ENCODE assay signal across 8 mouse cellular contexts in genomic region chr2:133724310-133724709, GRCm38 (mm10).
DNase-seq lines count a peak whose midpoint lies in the region; ATAC-seq and TF ChIP-seq lines count a peak whose summit lies in the region.

No protein-coding gene starts in this region.

- peak; percentile 53 for TF ChIP-seq CTCF in midbrain, postnatal 0 days (IDR thresholded peaks at IDR 0.05)
- TF ChIP-seq CTCF in lung, adult 2 months (IDR thresholded peaks at IDR 0.05; ENCODE audit: insufficient read depth, low read length): peak; percentile 21; the same call in 1 of the 2 replicates
- TF ChIP-seq CTCF in stomach, postnatal 0 days (IDR thresholded peaks at IDR 0.05; ENCODE audit: low read depth): peak; percentile 77

- no peaks in the 10 kb centered on the region for H3K27me3 ChIP-seq in midbrain, postnatal 0 days (ENCODE audit: insufficient read depth, low read length)
- no peaks in the 10 kb centered on the region for H3K27me3 ChIP-seq in midbrain, embryonic 15.5 days (replicated peaks)
- no peaks in the 10 kb centered on the region for H3K27me3 ChIP-seq in hindbrain, embryonic 16.5 days (replicated peaks; ENCODE audit: control insufficient read depth, insufficient read depth, low read length)
- H3K27me3 ChIP-seq in stomach, postnatal 0 days (ENCODE audit: control insufficient read depth, insufficient read depth, low read length): no peaks in the 10 kb centered on the region

- no peak overlapping the region for H3K4me2 ChIP-seq in midbrain, postnatal 0 days (ENCODE audit: low read depth, low read length, poor library complexity, severe bottlenecking)
- H3K4me2 ChIP-seq in midbrain, embryonic 15.5 days: no peak overlapping the region
- no peak overlapping the region for H3K4me2 ChIP-seq in hindbrain, embryonic 16.5 days (ENCODE audit: low read length)
- no peak overlapping the region for H3K4me2 ChIP-seq in stomach, postnatal 0 days (replicated peaks; ENCODE audit: low read depth)

- peak; percentile 47 to 49 for DNase-seq in cerebellum, postnatal 10 days
- no peak for DNase-seq in cerebellum, adult 8-10 months
- peak; percentile 31 for DNase-seq in midbrain, postnatal 0 days (ENCODE audit: low spot score)
- no peak for DNase-seq in lung, adult 2 months
- peak; percentile 19 for DNase-seq in stomach, postnatal 0 days (ENCODE audit: low spot score)
- no peak for DNase-seq in thymus, postnatal 4 days

- no peak for TF ChIP-seq POLR2A in lung, adult 2 months (IDR thresholded peaks at IDR 0.05; ENCODE audit: borderline replicate concordance, extremely low read depth, low read depth, low read length)

- WGBS in midbrain, postnatal 0 days: 80% methylated on average over 7 of the region's 7 CpGs
- 83% methylated on average over 7 of the region's 7 CpGs for WGBS in midbrain, embryonic 15.5 days
- 71% methylated on average over 7 of the region's 7 CpGs for WGBS in hindbrain, embryonic 16.5 days
- WGBS in lung, adult 2 months: 67% methylated on average over 7 of the region's 7 CpGs
- 71% methylated on average over 7 of the region's 7 CpGs for WGBS in stomach, postnatal 0 days

- no peak overlapping the region for H3K27ac ChIP-seq in midbrain, postnatal 0 days (ENCODE audit: low read depth, low read length)
- H3K27ac ChIP-seq in midbrain, embryonic 15.5 days: no peak overlapping the region
- H3K27ac ChIP-seq in hindbrain, embryonic 16.5 days (ENCODE audit: low read depth, low read length): no peak overlapping the region
- H3K27ac ChIP-seq in stomach, postnatal 0 days (replicated peaks): no peak overlapping the region

- H3K36me3 ChIP-seq in midbrain, postnatal 0 days (ENCODE audit: insufficient read depth, low read length): no peaks in the 10 kb centered on the region
- no peaks in the 10 kb centered on the region for H3K36me3 ChIP-seq in midbrain, embryonic 15.5 days (replicated peaks)
- no peaks in the 10 kb centered on the region for H3K36me3 ChIP-seq in hindbrain, embryonic 16.5 days (ENCODE audit: control insufficient read depth, insufficient read depth, low read length)
- H3K36me3 ChIP-seq in stomach, postnatal 0 days (ENCODE audit: control insufficient read depth, insufficient read depth, low read length): no peaks in the 10 kb centered on the region

- no peaks in the 10 kb centered on the region for H3K9me3 ChIP-seq in midbrain, postnatal 0 days (ENCODE audit: low read length)
- no peaks in the 10 kb centered on the region for H3K9me3 ChIP-seq in midbrain, embryonic 15.5 days
- H3K9me3 ChIP-seq in hindbrain, embryonic 16.5 days (ENCODE audit: control insufficient read depth, low read length): no peaks in the 10 kb centered on the region
- H3K9me3 ChIP-seq in stomach, postnatal 0 days (ENCODE audit: control insufficient read depth, low read length): no peaks in the 10 kb centered on the region

- no peak overlapping the region for H3K9ac ChIP-seq in midbrain, postnatal 0 days (replicated peaks; ENCODE audit: low read length, poor library complexity, severe bottlenecking)
- no peak overlapping the region for H3K9ac ChIP-seq in midbrain, embryonic 15.5 days
- H3K9ac ChIP-seq in hindbrain, embryonic 16.5 days (ENCODE audit: low read depth, low read length): no peak overlapping the region
- H3K9ac ChIP-seq in stomach, postnatal 0 days (ENCODE audit: low read length): no peak overlapping the region

- no peak for TF ChIP-seq EP300 in stomach, postnatal 0 days (optimal IDR thresholded peaks at IDR 0.05)

- no peak for ATAC-seq in midbrain, postnatal 0 days (ENCODE audit: low FRiP score)
- ATAC-seq in midbrain, embryonic 15.5 days (replicated peaks): no peak
- peak; percentile 58; the same call in 1 of the 2 replicates for ATAC-seq in hindbrain, embryonic 16.5 days
- ATAC-seq in stomach, postnatal 0 days (ENCODE audit: low FRiP score, low TSS enrichment): no peak

- no peaks in the 10 kb centered on the region; the same call in 1 of the 2 replicates for H3K4me1 ChIP-seq in midbrain, postnatal 0 days (ENCODE audit: insufficient read depth, low read length)
- no peaks in the 10 kb centered on the region for H3K4me1 ChIP-seq in midbrain, embryonic 15.5 days
- no peaks in the 10 kb centered on the region for H3K4me1 ChIP-seq in hindbrain, embryonic 16.5 days (ENCODE audit: control insufficient read depth, insufficient read depth, low read depth, low read length)
- H3K4me1 ChIP-seq in lung, adult 2 months (ENCODE audit: control insufficient read depth, insufficient read depth, low read length): no peaks in the 10 kb centered on the region
- no peaks in the 10 kb centered on the region for H3K4me1 ChIP-seq in stomach, postnatal 0 days (replicated peaks; ENCODE audit: control insufficient read depth, insufficient read depth)

- H3K4me3 ChIP-seq in midbrain, postnatal 0 days (ENCODE audit: low read depth, low read length): no peak overlapping the region
- H3K4me3 ChIP-seq in midbrain, embryonic 15.5 days: no peak overlapping the region
- no peak overlapping the region for H3K4me3 ChIP-seq in hindbrain, embryonic 16.5 days (ENCODE audit: low read length)
- H3K4me3 ChIP-seq in lung, adult 2 months (replicated peaks; ENCODE audit: extremely low read depth, low read depth, low read length): no peak overlapping the region
- H3K4me3 ChIP-seq in stomach, postnatal 0 days (ENCODE audit: low read depth, low read length): no peak overlapping the region

Comparison
In these comparisons a context has a peak if more than half of its experiments do, and no peak if none do; other contexts are left out.
1. DNase-seq: peak in cerebellum, postnatal 10 days (2 of 2), midbrain, postnatal 0 days (single experiment) and stomach, postnatal 0 days (single experiment); none in cerebellum, adult 8-10 months (single experiment), lung, adult 2 months (single experiment) and thymus, postnatal 4 days (single experiment).
2. CTCF ChIP-seq: peak in every context shown above with its lines; median percentile 77 in stomach, postnatal 0 days; 53 in midbrain, postnatal 0 days; 21 in lung, adult 2 months.